Mouse (Mus musculus) myocyte (in vitro differentiated cells): ENCODE results near the gene Fcrl5.

Experiments used
- CEBPB ChIP-seq: IDR thresholded peaks from 2 replicates; pipeline ENCODE4 v1.6.1; 2011; ENCODE audit warnings: mild to moderate bottlenecking, moderate library complexity; ENCODE audit not compliant: poor library complexity, insufficient read depth, severe bottlenecking
- E2F4 ChIP-seq: IDR thresholded peaks from one replicate; pipeline ENCODE4 v1.6.1; 2011; ENCODE audit warnings: mild to moderate bottlenecking, control low read depth, moderate library complexity; ENCODE audit not compliant: insufficient read depth
- MAX ChIP-seq: IDR thresholded peaks from one replicate; pipeline ENCODE4 v1.6.1; 2011; ENCODE audit warnings: low read depth, mild to moderate bottlenecking, control low read depth
- MYOD1 ChIP-seq, 3 experiments: IDR thresholded peaks; one replicate each; pipeline ENCODE4 v1.6.1; 2011; ENCODE audit warnings: control low read depth in 2 of 3, low read depth in 2 of 3, mild to moderate bottlenecking in 2 of 3, moderate library complexity in 1 of 3; ENCODE audit not compliant: insufficient read length in 2 of 3, control insufficient read depth in 1 of 3
- POLR2A ChIP-seq: IDR thresholded peaks from one replicate; pipeline ENCODE4 v1.6.1; 2011; ENCODE audit warnings: low read depth, mild to moderate bottlenecking, control low read depth, moderate library complexity; ENCODE audit not compliant: insufficient read length
- REST ChIP-seq: IDR thresholded peaks from one replicate; pipeline ENCODE4 v1.6.1; 2011; ENCODE audit warnings: mild to moderate bottlenecking, control low read depth, moderate library complexity; ENCODE audit not compliant: insufficient read depth, insufficient read length
- TCF12 ChIP-seq: IDR thresholded peaks from one replicate; pipeline ENCODE4 v1.6.1; 2011; ENCODE audit warnings: mild to moderate bottlenecking, control low read depth; ENCODE audit not compliant: poor library complexity, insufficient read depth, severe bottlenecking

- TF ChIP-seq POLR2A: no peak
- TF ChIP-seq MAX: no peak
- TF ChIP-seq TCF12: no peak
- no peak for TF ChIP-seq E2F4
- no peak for TF ChIP-seq MYOD1 (IDR thresholded peaks at IDR 0.05; ENCODE audit: control insufficient read depth in 1 of 3, insufficient read length in 2 of 3, low read depth in 2 of 3)
- TF ChIP-seq CEBPB: no peak
- no peak for TF ChIP-seq REST
These were observed 80.1 kb downstream of the Fcrl5 start for GRCm38 (mm10) chr3:87515567-87516081.
